Mouse (Mus musculus): ENCODE results near the gene Noc2l. TPM values are rescaled to one million over a fixed set of nuclear protein-coding genes. Genes with fewer than 3 reads are reported as not detected.

Noc2l gene
- total RNA-seq, 2 experiments from 2014 or later: 25.2 to 29.4 TPM

GRCm38 (mm10) chr4:156254361-156255077 is 18.7 kb downstream of the Noc2l start:
- DNase-seq: no peak
- intact Hi-C loops (cut with DNase I): no loop called here

GRCm38 (mm10) chr4:156255078-156255839 is 19.4 kb downstream of the Noc2l start, which contains the start of gene Samd11:
Samd11 (minus strand) TSS chr4:156255657.
- intact Hi-C loops (cut with DNase I): no loop called here
- DNase-seq: no peak

Small RNAs within 50 kb of the gene (microRNA-seq; reads per million reads assigned to microRNA genes)
- 0 to 0.36 reads per million in 2 experiments for gene Mir7658

Other genes starting within 250 kb of the Noc2l start
- 1 to 10 TPM; 1.1 to 1.5 TPM for gene B3galt6, start 243.4 kb upstream of the Noc2l start, total RNA-seq (2021)
- 10 to 100 TPM; 63.1 to 68.4 TPM for gene Sdf4, start 243.1 kb upstream of the Noc2l start, total RNA-seq (2021)
- gene Tnfrsf4, start 222.2 kb upstream of the Noc2l start, total RNA-seq (2021): under 1 TPM; 0.59 to 0.94 TPM
- under 1 TPM in 1 of 2 experiments, not detected in 1; 0.48 TPM for gene Tnfrsf18, start 209.8 kb upstream of the Noc2l start, total RNA-seq (2021)
- not detected for gene Ttll10, start 176.6 kb upstream of the Noc2l start, total RNA-seq (2021)
- 1 to 10 TPM; 3.1 to 4.7 TPM for gene 9430015G10Rik, start 126.0 kb upstream of the Noc2l start, total RNA-seq (2021)
- not detected for gene Rnf223, start 105.5 kb upstream of the Noc2l start, total RNA-seq (2021)
- 1 to 10 TPM; 7.0 to 8.6 TPM for gene Agrn, start 38.5 kb upstream of the Noc2l start, total RNA-seq (2021)
- gene Isg15, start 35.2 kb upstream of the Noc2l start, total RNA-seq (2021): 1 to 10 TPM in 1 of 2 experiments, under 1 TPM in 1; 0.97 to 1.1 TPM
- gene AW011738, start 32.7 kb upstream of the Noc2l start, total RNA-seq (2021): 1 to 10 TPM; 2.8 to 4.4 TPM
- 100 to 1,000 TPM; 144 to 172 TPM for gene Perm1, start 20.1 kb upstream of the Noc2l start, total RNA-seq (2021)
- gene Plekhn1, start 1.2 kb upstream of the Noc2l start, total RNA-seq (2021): 1 to 10 TPM; 5.0 to 5.9 TPM
- under 1 TPM in 1 of 2 experiments, not detected in 1; 0.25 TPM for gene Samd11, start 19.6 kb downstream of the Noc2l start, total RNA-seq (2021)
- not detected for gene Vmn2r-ps159, start 95.1 kb downstream of the Noc2l start, total RNA-seq (2021)